Mouse (Mus musculus): ENCODE data around the gene Amer3.

DNA sequence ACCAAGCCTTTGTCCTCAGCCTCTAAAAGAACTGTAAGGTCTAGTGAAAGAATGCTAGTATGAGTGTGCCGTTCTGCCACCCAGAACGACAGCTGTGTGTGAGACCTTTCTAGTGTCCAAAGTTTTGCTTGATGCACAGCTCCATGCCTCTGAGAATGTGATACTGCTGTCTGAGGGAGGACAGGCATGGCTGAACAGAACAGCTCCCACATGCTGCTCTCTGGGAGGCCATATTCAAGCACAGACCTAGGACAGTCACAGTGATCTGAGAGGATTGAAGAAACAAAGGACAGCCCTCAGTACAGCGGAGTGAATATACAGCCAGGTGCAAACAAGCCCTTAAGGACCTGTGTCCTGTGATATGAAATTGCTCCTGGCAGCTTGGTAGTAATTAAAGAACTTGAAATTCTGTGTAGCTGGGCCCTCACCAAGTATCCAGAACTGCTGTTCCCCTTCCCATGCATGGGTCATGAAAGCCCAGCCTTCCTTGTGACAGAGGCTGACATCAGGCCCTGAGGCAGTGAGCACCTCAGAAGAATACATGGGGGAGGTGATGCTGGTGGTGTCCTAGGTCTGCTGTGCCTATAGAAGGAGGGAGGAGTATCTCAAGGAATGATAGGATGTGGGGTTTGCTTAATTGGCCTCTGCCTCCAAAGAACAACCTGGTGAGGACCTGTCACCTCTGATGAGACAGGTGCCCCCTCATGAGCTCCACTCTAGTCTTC lies 22.0 kb downstream of the Amer3 start:
- TF ChIP-seq CTCF (IDR thresholded peaks at IDR 0.05; ENCODE audit: low read depth): no peak
- no peak for TF ChIP-seq EP300 (optimal IDR thresholded peaks at IDR 0.05)
